Mouse (Mus musculus) forelimb bud, embryonic 11.5 days (tissue): ENCODE data around the gene Chmp6.

Experiments used
- DNase-seq: peaks from one replicate; pipeline ENCODE4 v3.0.0-alpha.2; 2012; ENCODE audit warnings: low read depth, low spot score

Chmp6 gene

GRCm38 (mm10) chr11:119958856-119959255, 45.6 kb downstream of the Chmp6 start:
- DNase-seq: no peak

GRCm38 (mm10) chr11:119959714-119960113, 46.5 kb downstream of the Chmp6 start:
- no peak for DNase-seq

GRCm38 (mm10) chr11:119960671-119961070, 47.4 kb downstream of the Chmp6 start:
- no peak for DNase-seq

GRCm38 (mm10) chr11:119961511-119961910, 48.3 kb downstream of the Chmp6 start:
- no peak for DNase-seq

- DNase-seq: no peak
Measured at GRCm38 (mm10) chr11:119965053-119965452, 51.8 kb downstream of the Chmp6 start.

GRCm38 (mm10) chr11:119966294-119966693, 53.1 kb downstream of the Chmp6 start:
- DNase-seq: peak; percentile 52

- no peak for DNase-seq
Measured at GRCm38 (mm10) chr11:119967401-119967800, 54.2 kb downstream of the Chmp6 start.

- no peak for DNase-seq
Measured at GRCm38 (mm10) chr11:119967892-119968291, 54.7 kb downstream of the Chmp6 start.
